Mouse (Mus musculus): ENCODE data around the gene Sgf29. TPM values are rescaled to one million over a fixed set of nuclear protein-coding genes. Genes with fewer than 3 reads are reported as not detected.

Gene Sgf29
- total RNA-seq, 1 experiment: 55.3 TPM

GRCm38 (mm10) chr7:126689021-126689420 is 39.9 kb downstream of the Sgf29 start:
- Histone ChIP-seq H3K4me3 (ENCODE audit: insufficient read depth in 1 of 2, low read depth in 1 of 2, low read length in 2 of 2, poor library complexity in 1 of 2, severe bottlenecking in 1 of 2) (no peak overlapping the region), H3K4me1 (ENCODE audit: control insufficient read depth in 2 of 2, insufficient read depth in 2 of 2, low read length in 2 of 2, poor library complexity in 1 of 2) (peaks cover 0 to 7% of the 10 kb centered on the region in 2 experiments; a peak in 2 of 4 replicates), H3K36me3 (ENCODE audit: control insufficient read depth, insufficient read depth, low read length, poor library complexity, severe bottlenecking) (peaks cover 26% of the 10 kb centered on the region), H3K27ac (ENCODE audit: insufficient read depth, low read depth, low read length, poor library complexity, severe bottlenecking) (no peak overlapping the region), H3K9me3 (ENCODE audit: control insufficient read depth, insufficient read depth, low read depth, low read length) (no peaks in the 10 kb centered on the region), H3K9ac (ENCODE audit: insufficient read depth, low read depth, low read length, poor library complexity, severe bottlenecking) (no peak overlapping the region)
- in situ Hi-C loops (cut with MboI; ENCODE audit: low sequenced_read_pairs in 2 of 2, unreplicated experiment in 2 of 2): no loop called here
- DNase-seq (ENCODE audit: low read depth, low spot score): no peak
- TF ChIP-seq CHD2 (IDR thresholded peaks at IDR 0.05; ENCODE audit: low read depth, low read length): no peak
- TF ChIP-seq HCFC1 (IDR thresholded peaks at IDR 0.05; ENCODE audit: borderline replicate concordance, insufficient read depth, low read length): no peak
- no peak for TF ChIP-seq ZNF384 (IDR thresholded peaks at IDR 0.05; ENCODE audit: low read depth, low read length)
- TF ChIP-seq MAFK (IDR thresholded peaks at IDR 0.05; ENCODE audit: insufficient read depth, low read depth, low read length): no peak
- no peak for TF ChIP-seq ZC3H11A (IDR thresholded peaks at IDR 0.05; ENCODE audit: borderline replicate concordance, low read depth, low read length)

GRCm38 (mm10) chr7:126690737-126691136 is 41.6 kb downstream of the Sgf29 start:
- DNase-seq (ENCODE audit: low read depth, low spot score): no peak
- no peak overlapping the region for H3K4me3 ChIP-seq (ENCODE audit: insufficient read depth in 1 of 2, low read depth in 1 of 2, low read length in 2 of 2, poor library complexity in 1 of 2, severe bottlenecking in 1 of 2)
- in situ Hi-C loops (cut with MboI; ENCODE audit: low sequenced_read_pairs in 2 of 2, unreplicated experiment in 2 of 2): no loop called here
- H3K27ac ChIP-seq (ENCODE audit: insufficient read depth, low read depth, low read length, poor library complexity, severe bottlenecking): no peak overlapping the region
- peaks cover 0 to 7% of the 10 kb centered on the region in 2 experiments; a peak in 2 of 4 replicates for H3K4me1 ChIP-seq (ENCODE audit: control insufficient read depth in 2 of 2, insufficient read depth in 2 of 2, low read length in 2 of 2, poor library complexity in 1 of 2)
- H3K9ac ChIP-seq (ENCODE audit: insufficient read depth, low read depth, low read length, poor library complexity, severe bottlenecking): no peak overlapping the region
- TF ChIP-seq ZNF384 (IDR thresholded peaks at IDR 0.05; ENCODE audit: low read depth, low read length): no peak
- no peak for TF ChIP-seq HCFC1 (IDR thresholded peaks at IDR 0.05; ENCODE audit: borderline replicate concordance, insufficient read depth, low read length)
- TF ChIP-seq ZC3H11A (IDR thresholded peaks at IDR 0.05; ENCODE audit: borderline replicate concordance, low read depth, low read length): no peak
- TF ChIP-seq MAFK (IDR thresholded peaks at IDR 0.05; ENCODE audit: insufficient read depth, low read depth, low read length): no peak
- TF ChIP-seq CHD2 (IDR thresholded peaks at IDR 0.05; ENCODE audit: low read depth, low read length): no peak
- H3K36me3 ChIP-seq (ENCODE audit: control insufficient read depth, insufficient read depth, low read length, poor library complexity, severe bottlenecking): peaks cover 26% of the 10 kb centered on the region
- H3K9me3 ChIP-seq (ENCODE audit: control insufficient read depth, insufficient read depth, low read depth, low read length): no peaks in the 10 kb centered on the region

- TF ChIP-seq MAFK (IDR thresholded peaks at IDR 0.05; ENCODE audit: insufficient read depth, low read depth, low read length) (no peak), CHD2 (IDR thresholded peaks at IDR 0.05; ENCODE audit: low read depth, low read length) (no peak), HCFC1 (IDR thresholded peaks at IDR 0.05; ENCODE audit: borderline replicate concordance, insufficient read depth, low read length) (no peak), ZC3H11A (IDR thresholded peaks at IDR 0.05; ENCODE audit: borderline replicate concordance, low read depth, low read length) (no peak), ZNF384 (IDR thresholded peaks at IDR 0.05; ENCODE audit: low read depth, low read length) (no peak)
- in situ Hi-C loops (cut with MboI; ENCODE audit: low sequenced_read_pairs in 2 of 2, unreplicated experiment in 2 of 2): no loop called here
- Histone ChIP-seq H3K36me3 (ENCODE audit: control insufficient read depth, insufficient read depth, low read length, poor library complexity, severe bottlenecking) (peaks cover 26% of the 10 kb centered on the region), H3K9me3 (ENCODE audit: control insufficient read depth, insufficient read depth, low read depth, low read length) (no peaks in the 10 kb centered on the region), H3K4me1 (ENCODE audit: control insufficient read depth in 2 of 2, insufficient read depth in 2 of 2, low read length in 2 of 2, poor library complexity in 1 of 2) (peaks cover 0 to 7% of the 10 kb centered on the region in 2 experiments; a peak in 2 of 4 replicates), H3K9ac (ENCODE audit: insufficient read depth, low read depth, low read length, poor library complexity, severe bottlenecking) (no peak overlapping the region), H3K27ac (ENCODE audit: insufficient read depth, low read depth, low read length, poor library complexity, severe bottlenecking) (no peak overlapping the region), H3K4me3 (ENCODE audit: insufficient read depth in 1 of 2, low read depth in 1 of 2, low read length in 2 of 2, poor library complexity in 1 of 2, severe bottlenecking in 1 of 2) (no peak overlapping the region)
- no peak for DNase-seq (ENCODE audit: low read depth, low spot score)
Observed at GRCm38 (mm10) chr7:126691676-126692075, 42.6 kb downstream of the Sgf29 start.

GRCm38 (mm10) chr7:126692426-126692825 is 43.3 kb downstream of the Sgf29 start:
- Histone ChIP-seq H3K4me1 (ENCODE audit: control insufficient read depth in 2 of 2, insufficient read depth in 2 of 2, low read length in 2 of 2, poor library complexity in 1 of 2) (peaks cover 0 to 11% of the 10 kb centered on the region in 2 experiments; a peak in 2 of 4 replicates), H3K27ac (ENCODE audit: insufficient read depth, low read depth, low read length, poor library complexity, severe bottlenecking) (0 out of 2 replicates have a peak overlapping the region, but pooled peaks have one; percentile 17), H3K9me3 (ENCODE audit: control insufficient read depth, insufficient read depth, low read depth, low read length) (no peaks in the 10 kb centered on the region), H3K4me3 (ENCODE audit: insufficient read depth in 1 of 2, low read depth in 1 of 2, low read length in 2 of 2, poor library complexity in 1 of 2, severe bottlenecking in 1 of 2) (peak overlapping the region; percentile 11 to 36; a peak in 3 of 4 replicates), H3K9ac (ENCODE audit: insufficient read depth, low read depth, low read length, poor library complexity, severe bottlenecking) (peak overlapping the region; percentile 39), H3K36me3 (ENCODE audit: control insufficient read depth, insufficient read depth, low read length, poor library complexity, severe bottlenecking) (peaks cover 28% of the 10 kb centered on the region)
- in situ Hi-C loops (cut with MboI; ENCODE audit: low sequenced_read_pairs in 2 of 2, unreplicated experiment in 2 of 2): no loop called here
- no peak for DNase-seq (ENCODE audit: low read depth, low spot score)
- TF ChIP-seq MAFK (IDR thresholded peaks at IDR 0.05; ENCODE audit: insufficient read depth, low read depth, low read length) (no peak), ZC3H11A (IDR thresholded peaks at IDR 0.05; ENCODE audit: borderline replicate concordance, low read depth, low read length) (no peak), ZNF384 (IDR thresholded peaks at IDR 0.05; ENCODE audit: low read depth, low read length) (no peak), HCFC1 (IDR thresholded peaks at IDR 0.05; ENCODE audit: borderline replicate concordance, insufficient read depth, low read length) (no peak), CHD2 (IDR thresholded peaks at IDR 0.05; ENCODE audit: low read depth, low read length) (no peak)

All from ES-E14 (cell line).